Mouse (Mus musculus) limb, embryonic 11.5 days (tissue): ENCODE measurements around the gene Ikzf2. TPM values are rescaled to one million over a fixed set of nuclear protein-coding genes. Genes with fewer than 3 reads are reported as not detected.

Experiments
- ATAC-seq: fragments of 200-750 bp; cut with Nextera tagmentation; 2 replicates; pipeline ENCODE4 v1.8.0; 2017; ENCODE audit warnings: low read depth; ENCODE audit not compliant: insufficient number of reproducible peaks, low FRiP score, low TSS enrichment
- DNase-seq: peaks from one replicate; pipeline ENCODE4 v3.0.0-alpha.2; 2015; ENCODE audit warnings: low spot score
- H3K27ac ChIP-seq: fragments of 300-500 bp; sonication (generic); replicated peaks from 2 replicates; pipeline ENCODE4 v1.5.1; 2014; ENCODE audit warnings: low read depth, mild to moderate bottlenecking, low read length
- H3K27me3 ChIP-seq: fragments of 300-500 bp; sonication (generic); 2 replicates; pipeline ENCODE4 v1.6.1; 2014; ENCODE audit warnings: mild to moderate bottlenecking, low read length, mixed read lengths; ENCODE audit not compliant: control insufficient read depth, insufficient read depth
- H3K36me3 ChIP-seq: fragments of 300-500 bp; sonication (generic); 2 replicates; pipeline ENCODE4 v1.6.1; 2014; ENCODE audit warnings: mild to moderate bottlenecking, low read length, moderate library complexity, mixed read lengths; ENCODE audit not compliant: control insufficient read depth, insufficient read depth
- H3K4me1 ChIP-seq: fragments of 300-500 bp; sonication (generic); 2 replicates; pipeline ENCODE4 v1.6.1; 2014; ENCODE audit warnings: low read length, mixed read lengths; ENCODE audit not compliant: control insufficient read depth, insufficient read depth
- H3K4me2 ChIP-seq: fragments of 300-500 bp; sonication (generic); 2 replicates; pipeline ENCODE4 v1.6.1; 2014; ENCODE audit warnings: low read depth, mild to moderate bottlenecking, moderate library complexity; ENCODE audit not compliant: severe bottlenecking
- H3K4me3 ChIP-seq: fragments of 300-500 bp; sonication (generic); 2 replicates; pipeline ENCODE4 v1.5.1; 2014; ENCODE audit warnings: low read depth, low read length
- H3K9ac ChIP-seq: fragments of 300-500 bp; sonication (generic); 2 replicates; pipeline ENCODE4 v1.6.1; 2014; ENCODE audit warnings: mild to moderate bottlenecking, low read length
- H3K9me3 ChIP-seq: fragments of 300-500 bp; sonication (generic); 2 replicates; pipeline ENCODE4 v1.6.1; 2016; ENCODE audit warnings: low read length; ENCODE audit not compliant: control insufficient read depth
- WGBS: fragments of 180-500 bp; shearing (Covaris S2); extraction: QIAGEN DNeasy Blood & Tissue Kit; methylation state at CpG from one replicate; pipeline ENCODE4 v1.1.7; 2014; 5-methylcytosine and 5-hydroxymethylcytosine counted together
- polyA plus RNA-seq: library from polyadenylated mRNA; unstranded; fragments of >200 nt; fragmentation: Nextera tagmentation; extraction: Ambion mirVana; gene quantifications from 2 replicates; pipeline ENCODE4 v1.2.1, GENCODE M21; 2014

Gene Ikzf2
- polyA plus RNA-seq, 1 experiment from 2014 or later, result 3.3 TPM

DNA sequence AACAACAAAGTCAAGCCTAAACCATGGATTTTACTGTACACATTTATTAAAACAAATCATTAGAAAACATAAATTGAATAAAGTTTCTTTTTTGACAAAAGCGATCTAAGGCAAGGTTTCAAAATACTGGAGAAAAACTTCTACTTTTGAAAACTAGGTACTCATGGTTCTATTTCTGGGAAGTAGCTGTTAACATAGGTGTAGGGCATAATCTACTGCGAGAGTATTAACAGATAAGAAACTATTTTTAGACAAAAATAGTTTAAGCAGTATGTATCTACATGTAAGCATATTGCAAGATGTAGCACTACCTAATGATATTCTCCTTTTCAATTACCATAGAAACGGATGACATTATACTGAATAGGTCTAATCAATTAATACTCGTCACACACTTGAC is 137.1 kb downstream of the Ikzf2 start:
- ATAC-seq (no peak), DNase-seq (no peak)
- no peak overlapping the region for H3K9ac ChIP-seq
- H3K4me3 ChIP-seq, result no peak overlapping the region
- no peaks in the 10 kb centered on the region for H3K4me1 ChIP-seq
- no peaks in the 10 kb centered on the region for H3K9me3 ChIP-seq
- H3K4me2 ChIP-seq, result no peak overlapping the region
- no peaks in the 10 kb centered on the region for H3K27me3 ChIP-seq
- WGBS, result 90% methylated on average over 4 of the region's 4 CpGs
- no peak overlapping the region for H3K27ac ChIP-seq
- no peaks in the 10 kb centered on the region for H3K36me3 ChIP-seq

- Histone ChIP-seq H3K4me3 (no peak overlapping the region), H3K4me1 (no peaks in the 10 kb centered on the region)
- WGBS, result 92% methylated on average over 1 of the region's 1 CpGs
Measured at GRCm38 (mm10) chr1:69545885-69546253, 141.2 kb downstream of the Ikzf2 start.

GRCm38 (mm10) chr1:69545217-69545884 is 141.7 kb downstream of the Ikzf2 start:
- DNase-seq (no peak), ATAC-seq (no peak)
- WGBS, result 87% methylated on average over 8 of the region's 8 CpGs
- no peak overlapping the region for H3K4me2 ChIP-seq
- H3K4me3 ChIP-seq, result no peak overlapping the region
- no peaks in the 10 kb centered on the region for H3K4me1 ChIP-seq
- H3K36me3 ChIP-seq, result no peaks in the 10 kb centered on the region
- no peak overlapping the region for H3K9ac ChIP-seq
- H3K9me3 ChIP-seq, result no peaks in the 10 kb centered on the region
- H3K27ac ChIP-seq, result no peak overlapping the region
- H3K27me3 ChIP-seq, result no peaks in the 10 kb centered on the region

More at GRCm38 (mm10) chr1:69545885-69546253, 141.2 kb downstream of the Ikzf2 start:
- DNase-seq (no peak), ATAC-seq (no peak)
- Histone ChIP-seq H3K9me3 (no peaks in the 10 kb centered on the region), H3K9ac (no peak overlapping the region), H3K4me2 (no peak overlapping the region), H3K36me3 (no peaks in the 10 kb centered on the region), H3K27ac (no peak overlapping the region), H3K27me3 (no peaks in the 10 kb centered on the region)

GRCm38 (mm10) chr1:69543774-69544597 is 143.1 kb downstream of the Ikzf2 start:
- no peaks in the 10 kb centered on the region for H3K27me3 ChIP-seq
- ATAC-seq (no peak), DNase-seq (no peak)
- WGBS, result 86% methylated on average over 6 of the region's 6 CpGs
- H3K4me2 ChIP-seq, result no peak overlapping the region
- no peak overlapping the region for H3K9ac ChIP-seq
- no peak overlapping the region for H3K27ac ChIP-seq
- H3K4me3 ChIP-seq, result no peak overlapping the region
- no peaks in the 10 kb centered on the region for H3K36me3 ChIP-seq
- H3K9me3 ChIP-seq, result no peaks in the 10 kb centered on the region
- H3K4me1 ChIP-seq, result no peaks in the 10 kb centered on the region

GRCm38 (mm10) chr1:69542546-69542945 is 144.5 kb downstream of the Ikzf2 start:
- Histone ChIP-seq H3K9ac (no peak overlapping the region), H3K27ac (no peak overlapping the region), H3K4me2 (no peak overlapping the region), H3K27me3 (no peaks in the 10 kb centered on the region), H3K36me3 (no peaks in the 10 kb centered on the region), H3K4me3 (no peak overlapping the region), H3K4me1 (no peaks in the 10 kb centered on the region), H3K9me3 (no peaks in the 10 kb centered on the region)
- WGBS, result 73% methylated on average over 3 of the region's 3 CpGs
- no peak for DNase-seq
- no peak for ATAC-seq

- H3K4me2 ChIP-seq, result no peak overlapping the region
- no peaks in the 10 kb centered on the region for H3K36me3 ChIP-seq
- 81% methylated on average over 7 of the region's 7 CpGs for WGBS
- no peak overlapping the region for H3K4me3 ChIP-seq
- H3K27me3 ChIP-seq, result no peaks in the 10 kb centered on the region
- DNase-seq, result no peak
- ATAC-seq, result no peak
- no peaks in the 10 kb centered on the region for H3K9me3 ChIP-seq
- H3K4me1 ChIP-seq, result no peaks in the 10 kb centered on the region
- no peak overlapping the region for H3K27ac ChIP-seq
- no peak overlapping the region for H3K9ac ChIP-seq
Measured at GRCm38 (mm10) chr1:69538663-69539062, 148.4 kb downstream of the Ikzf2 start.

GRCm38 (mm10) chr1:69537619-69538018 is 149.4 kb downstream of the Ikzf2 start:
- 33% methylated on average over 3 of the region's 3 CpGs for WGBS
- Histone ChIP-seq H3K36me3 (no peaks in the 10 kb centered on the region), H3K9ac (no peak overlapping the region), H3K4me3 (no peak overlapping the region), H3K27me3 (no peaks in the 10 kb centered on the region), H3K27ac (no peak overlapping the region), H3K4me2 (no peak overlapping the region), H3K4me1 (no peaks in the 10 kb centered on the region), H3K9me3 (no peaks in the 10 kb centered on the region)
- no peak for ATAC-seq
- no peak for DNase-seq

GRCm38 (mm10) chr1:69535507-69535906 is 151.5 kb downstream of the Ikzf2 start:
- 66% methylated on average over 4 of the region's 4 CpGs for whole genome bisulfite sequencing
- no peak for DNase-seq
- H3K27me3 ChIP-seq, result no peaks in the 10 kb centered on the region
- no peaks in the 10 kb centered on the region for H3K4me1 ChIP-seq
- no peak for ATAC-seq
- H3K36me3 ChIP-seq, result no peaks in the 10 kb centered on the region
- H3K9me3 ChIP-seq, result no peaks in the 10 kb centered on the region
- no peak overlapping the region for H3K27ac ChIP-seq
- H3K4me2 ChIP-seq, result no peak overlapping the region
- no peak overlapping the region for H3K9ac ChIP-seq
- no peak overlapping the region for H3K4me3 ChIP-seq
